Mouse (Mus musculus) embryonic facial prominence, embryonic 15.5 days (tissue): ENCODE results near the gene Il17f. TPM values are rescaled to one million over a fixed set of nuclear protein-coding genes. Genes with fewer than 3 reads are reported as not detected.

Experiments
- ATAC-seq: fragments of 200-750 bp; cut with Nextera tagmentation; 2 replicates; pipeline ENCODE4 v1.8.0; 2017; ENCODE audit warnings: low read depth, moderate TSS enrichment; ENCODE audit not compliant: insufficient number of reproducible peaks, low FRiP score, low TSS enrichment
- H3K27ac ChIP-seq: fragments of 300-500 bp; sonication (generic); replicated peaks from 2 replicates; pipeline ENCODE4 v1.5.1; 2015; ENCODE audit warnings: mild to moderate bottlenecking, inconsistent platforms
- H3K27me3 ChIP-seq: fragments of 300-500 bp; sonication (generic); 2 replicates; pipeline ENCODE4 v1.6.1; 2015; ENCODE audit warnings: inconsistent platforms
- H3K36me3 ChIP-seq: fragments of 300-500 bp; sonication (generic); 2 replicates; pipeline ENCODE4 v1.6.1; 2015; ENCODE audit warnings: mild to moderate bottlenecking, inconsistent platforms
- H3K4me1 ChIP-seq: fragments of 300-500 bp; sonication (generic); 2 replicates; pipeline ENCODE4 v1.6.1; 2015; ENCODE audit warnings: inconsistent platforms
- H3K4me2 ChIP-seq: fragments of 300-500 bp; sonication (generic); replicated peaks from 2 replicates; pipeline ENCODE4 v1.6.1; 2015; ENCODE audit warnings: mild to moderate bottlenecking, inconsistent platforms
- H3K4me3 ChIP-seq: fragments of 300-500 bp; sonication (generic); replicated peaks from 2 replicates; pipeline ENCODE4 v1.5.1; 2015; ENCODE audit warnings: mild to moderate bottlenecking, inconsistent platforms
- H3K9ac ChIP-seq: fragments of 300-500 bp; sonication (generic); 2 replicates; pipeline ENCODE4 v1.6.1; 2015; ENCODE audit warnings: inconsistent platforms
- H3K9me3 ChIP-seq: fragments of 300-500 bp; sonication (generic); replicated peaks from 2 replicates; pipeline ENCODE4 v1.6.1; 2016; ENCODE audit warnings: inconsistent platforms
- WGBS: fragments of 180-500 bp; shearing (Covaris S2); methylation state at CpG from one replicate; pipeline ENCODE4 v1.1.7; 2015; 5-methylcytosine and 5-hydroxymethylcytosine counted together
- polyA plus RNA-seq: library from polyadenylated mRNA; unstranded; fragments of >200 nt; fragmentation: Nextera tagmentation; extraction: Ambion mirVana; gene quantifications from 2 replicates; pipeline ENCODE4 v1.2.1, GENCODE M21; 2015

The Il17f gene
- polyA plus RNA-seq, 1 experiment from 2014 or later: not detected

- no peak within 1 kb of the TSS for H3K9ac ChIP-seq
- no peak within 1 kb of the TSS for H3K27ac ChIP-seq
- no peaks in the 10 kb centered on the region for H3K9me3 ChIP-seq
- WGBS: 89% methylated on average over 10 of the region's 10 CpGs
- no peaks in the 10 kb centered on the region for H3K4me1 ChIP-seq
- no peak within 1 kb of the TSS for H3K4me2 ChIP-seq
- no peak within 1 kb of the TSS for H3K4me3 ChIP-seq
- ATAC-seq: no peak
- H3K36me3 ChIP-seq: no peaks in the 10 kb centered on the region
- H3K27me3 ChIP-seq: no peaks in the 10 kb centered on the region
Observed at GRCm38 (mm10) chr1:20730903-20731302, 59.5 kb downstream of the Il17f start, which contains the start of gene Il17a. Gene Il17a, plus strand, starts transcription at chr1:20730905.

Other genes starting within 250 kb of the Il17f start
- gene Pkhd1, start 172.6 kb downstream of the Il17f start, polyA plus RNA-seq: 0.03 and 0.09 TPM in 2 replicates
- gene Il17a, start 59.7 kb downstream of the Il17f start, polyA plus RNA-seq: not detected in 2 replicates
- gene Mcm3, start 29.7 kb upstream of the Il17f start, polyA plus RNA-seq: 113 and 119 TPM in 2 replicates
- gene Paqr8, start 100.0 kb upstream of the Il17f start, polyA plus RNA-seq: 5.4 and 5.8 TPM in 2 replicates
- gene Efhc1, start 161.0 kb upstream of the Il17f start, polyA plus RNA-seq: 9.6 and 17.9 TPM in 2 replicates